Mouse (Mus musculus) heart, adult 18-20 months (tissue): ENCODE data around the gene Krtap5-5. TPM values are rescaled to one million over a fixed set of nuclear protein-coding genes. Genes with fewer than 3 reads are reported as not detected.
"Not testable (repeated sequence)": the region's sequence is repeated elsewhere in the genome, so short reads cannot be mapped to it uniquely, and the experiment has no call there.

Source experiments
- DNase-seq, 2 experiments: peaks; one replicate each; pipeline ENCODE4 v3.0.0; 2021 to 2022; ENCODE audit warnings: mixed read lengths in 1 of 2
- long read RNA-seq, 2 experiments: library from polyadenylated mRNA; stranded (forward); transcript quantifications; one replicate each; pipeline ENCODE4 v2.0.0; 2021
- total RNA-seq, 2 experiments: library from RNA; stranded (reverse); gene quantifications; 2 replicates each; pipeline ENCODE4 v1.2.3; 2021

The Krtap5-5 gene
- not detected for total RNA-seq
- long read RNA-seq, experiment 1 = 0 reads
- long read RNA-seq, experiment 2 = 0 reads

- peak in 1 of 2 experiments; percentile 4 for DNase-seq
Measured at GRCm38 (mm10) chr7:142229871-142230270, at the start of gene Krtap5-5. TSS of gene Krtap5-5 (minus strand) at chr7:142229971.

GRCm38 (mm10) chr7:142279291-142279690, 49.5 kb upstream of the Krtap5-5 start:
- DNase-seq = not testable (repeated sequence)

GRCm38 (mm10) chr7:142278183-142278582, 48.4 kb upstream of the Krtap5-5 start:
- peak; percentile 41 to 79 for DNase-seq

GRCm38 (mm10) chr7:142274263-142274662, 44.5 kb upstream of the Krtap5-5 start, which contains the start of gene Gm4559:
TSS of gene Gm4559 (minus strand) at chr7:142274363.
- DNase-seq = not testable (repeated sequence)

- not testable (repeated sequence) for DNase-seq
Measured at GRCm38 (mm10) chr7:142258254-142258653, 28.5 kb upstream of the Krtap5-5 start, which contains the start of gene Gm2431. TSS of gene Gm2431 (minus strand) at chr7:142258354.

GRCm38 (mm10) chr7:142255517-142255916, 25.7 kb upstream of the Krtap5-5 start:
- DNase-seq = peak; percentile 11 to 47

- peak; percentile 24 to 48 for DNase-seq
Measured at GRCm38 (mm10) chr7:142249824-142250223, 20.1 kb upstream of the Krtap5-5 start.

GRCm38 (mm10) chr7:142240978-142241377, 11.2 kb upstream of the Krtap5-5 start, which contains the start of gene Gm40460:
TSS of gene Gm40460 (minus strand) at chr7:142241078.
- DNase-seq = no peak

GRCm38 (mm10) chr7:142231540-142231939, 1.8 kb upstream of the Krtap5-5 start:
- DNase-seq = no peak

- no peak for DNase-seq
Measured at GRCm38 (mm10) chr7:142224518-142224917, 5.3 kb downstream of the Krtap5-5 start.

- not testable (repeated sequence) for DNase-seq
Measured at GRCm38 (mm10) chr7:142212136-142212535, 17.6 kb downstream of the Krtap5-5 start.

- DNase-seq = no peak
Measured at GRCm38 (mm10) chr7:142211559-142211958, 18.2 kb downstream of the Krtap5-5 start, which contains the start of gene Gm7579. TSS of gene Gm7579 (plus strand) at chr7:142211859.

- not testable (repeated sequence) for DNase-seq
Measured at GRCm38 (mm10) chr7:142206891-142207290, 22.9 kb downstream of the Krtap5-5 start.

- DNase-seq = no peak
Measured at GRCm38 (mm10) chr7:142205488-142205887, 24.3 kb downstream of the Krtap5-5 start.

GRCm38 (mm10) chr7:142201064-142201463, 28.7 kb downstream of the Krtap5-5 start, which contains the start of gene Krtap5-3:
TSS of gene Krtap5-3 (plus strand) at chr7:142201364.
- no peak for DNase-seq

GRCm38 (mm10) chr7:142198748-142199147, 31.0 kb downstream of the Krtap5-5 start:
- no peak for DNase-seq

- no peak for DNase-seq
Measured at GRCm38 (mm10) chr7:142190289-142190688, 39.5 kb downstream of the Krtap5-5 start, which contains the start of gene Gm10153. TSS of gene Gm10153 (minus strand) at chr7:142190389.

GRCm38 (mm10) chr7:142188156-142188555, 41.6 kb downstream of the Krtap5-5 start:
- DNase-seq = no peak

GRCm38 (mm10) chr7:142181021-142181420, 48.8 kb downstream of the Krtap5-5 start:
- no peak for DNase-seq

Other genes with a start within 250 kb of the Krtap5-5 start
- gene Mob2, start 168.9 kb downstream of the Krtap5-5 start, total RNA-seq = 10 to 100 TPM; 45.7 to 51.1 TPM
- 10 to 100 TPM; 30.7 to 36.6 TPM for gene Dusp8, start 134.1 kb downstream of the Krtap5-5 start, total RNA-seq
- not detected for gene Gm45618, start 109.2 kb downstream of the Krtap5-5 start, total RNA-seq
- not detected for gene Gm39115, start 93.9 kb downstream of the Krtap5-5 start, total RNA-seq
- not detected for gene Gm45337, start 85.4 kb downstream of the Krtap5-5 start, total RNA-seq
- not detected for gene Gm29735, start 72.9 kb downstream of the Krtap5-5 start, total RNA-seq
- not detected for gene Gm4553, start 64.2 kb downstream of the Krtap5-5 start, total RNA-seq
- gene Krtap5-2, start 54.0 kb downstream of the Krtap5-5 start, total RNA-seq = not detected
- gene Gm10153, start 39.6 kb downstream of the Krtap5-5 start, total RNA-seq = not detected
- gene Krtap5-3, start 28.6 kb downstream of the Krtap5-5 start, total RNA-seq = not detected
- gene Gm7579, start 18.1 kb downstream of the Krtap5-5 start, total RNA-seq = not detected
- gene Gm40460, start 11.1 kb upstream of the Krtap5-5 start, total RNA-seq = not detected
- gene Gm2431, start 28.4 kb upstream of the Krtap5-5 start, total RNA-seq = not detected
- gene Gm4559, start 44.4 kb upstream of the Krtap5-5 start, total RNA-seq = not detected
- not detected for gene Krtap5-1, start 67.1 kb upstream of the Krtap5-5 start, total RNA-seq
- gene Krtap5-4, start 73.6 kb upstream of the Krtap5-5 start, total RNA-seq = not detected
- 1 to 10 TPM; 2.0 to 2.2 TPM for gene Ifitm10, start 143.8 kb upstream of the Krtap5-5 start, total RNA-seq
- gene Gm49369, start 152.7 kb upstream of the Krtap5-5 start, total RNA-seq = 1 to 10 TPM; 2.1 to 2.2 TPM
- gene Ctsd, start 158.1 kb upstream of the Krtap5-5 start, total RNA-seq = 1,000 to 10,000 TPM in 1 of 2 experiments, 100 to 1,000 TPM in 1; 997 to 1,066 TPM
- gene Syt8, start 204.9 kb upstream of the Krtap5-5 start, total RNA-seq = not detected
- 1 to 10 TPM; 1.8 to 2.6 TPM for gene Tnni2, start 211.8 kb upstream of the Krtap5-5 start, total RNA-seq
- gene Lsp1, start 230.8 kb upstream of the Krtap5-5 start, total RNA-seq = 10 to 100 TPM; 24.7 to 33.1 TPM